Mouse (Mus musculus): Measurements from ENCODE around the gene Tbc1d5. TPM values are rescaled to one million over a fixed set of nuclear protein-coding genes. Genes with fewer than 3 reads are reported as not detected.

Gene Tbc1d5
- polyA plus RNA-seq, 1 experiment from 2014 or later: 10.2 TPM

DNA sequence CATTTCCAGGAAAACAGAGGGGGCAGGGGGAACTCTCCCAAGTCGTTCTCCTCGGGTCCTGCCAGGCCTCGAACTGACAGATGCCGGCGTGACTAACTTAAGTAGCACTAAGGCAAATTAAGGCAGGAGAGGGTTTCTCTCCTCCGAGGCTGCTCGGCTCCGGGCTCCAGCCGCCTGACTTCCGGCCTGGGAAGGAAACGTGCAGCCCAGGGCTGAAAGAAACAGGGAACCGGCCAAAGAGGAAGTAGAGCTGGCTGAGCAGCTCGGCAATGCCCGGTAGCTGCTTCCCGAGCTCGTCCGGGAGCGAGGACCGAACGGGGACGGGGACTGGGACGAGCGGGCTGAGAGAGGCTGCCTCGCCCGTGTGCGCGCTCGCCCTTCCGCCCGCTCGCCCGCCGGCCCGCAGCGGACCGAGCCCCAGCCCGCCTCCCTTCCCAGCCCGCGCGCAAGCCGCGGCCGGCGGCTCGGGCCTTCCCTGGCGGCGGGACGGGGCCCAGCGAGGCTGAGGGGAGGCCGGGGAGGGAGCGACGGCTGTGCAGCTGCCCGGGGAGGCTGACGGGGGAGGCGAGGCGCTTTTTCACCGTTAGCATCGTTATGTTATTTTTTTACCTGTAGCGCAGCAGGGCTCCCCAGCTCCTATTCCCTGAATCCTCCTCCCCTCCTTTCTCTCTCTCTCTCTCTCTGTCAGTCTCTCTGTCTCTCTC, 509 bp downstream of the Tbc1d5 start:
- Histone ChIP-seq H3K27me3 (no peaks in the 10 kb centered on the region), H3K9ac (replicated peaks) (peak overlapping the region; percentile 93), H3K4me1 (replicated peaks) (peaks cover 6% of the 10 kb centered on the region), H3K27ac (peak overlapping the region; percentile 98), H3K4me2 (peak overlapping the region; percentile 67), H3K36me3 (no peaks in the 10 kb centered on the region), H3K4me3 (replicated peaks) (peak overlapping the region; percentile 81), H3K9me3 (no peaks in the 10 kb centered on the region)
- ATAC-seq (ENCODE audit: insufficient number of reproducible peaks, insufficient read depth, low FRiP score, low TSS enrichment, low read depth): peak; percentile 79
- under 1% methylated on average over 46 of the region's 59 CpGs for WGBS

DNA sequence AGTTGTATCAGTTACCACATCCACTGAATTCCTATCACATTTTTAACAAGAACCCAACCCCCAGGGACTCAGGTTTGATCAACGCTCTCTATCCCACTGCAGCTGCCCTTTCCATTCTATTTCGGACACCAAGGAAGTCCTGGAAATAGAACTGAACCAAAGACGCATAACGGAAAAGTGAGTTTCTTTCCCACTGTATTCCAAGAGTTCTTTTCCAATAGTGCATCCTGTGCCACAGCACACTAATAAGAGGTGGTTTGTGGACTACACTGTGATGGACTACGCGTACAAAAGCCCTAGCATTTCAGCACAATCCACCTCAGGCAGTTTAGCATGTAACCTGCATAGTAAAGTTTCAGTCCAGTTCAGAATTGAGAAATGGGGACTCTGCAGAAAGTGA, 1.2 kb downstream of the Tbc1d5 start:
- H3K27me3 ChIP-seq: no peaks in the 10 kb centered on the region
- H3K36me3 ChIP-seq: no peaks in the 10 kb centered on the region
- 66% methylated on average over 6 of the region's 6 CpGs for WGBS
- no peak for ATAC-seq (ENCODE audit: insufficient number of reproducible peaks, insufficient read depth, low FRiP score, low TSS enrichment, low read depth)
- no peaks in the 10 kb centered on the region for H3K9me3 ChIP-seq
- peak overlapping the region; percentile 81 for H3K4me3 ChIP-seq (replicated peaks)
- H3K4me1 ChIP-seq (replicated peaks): peaks cover 6% of the 10 kb centered on the region
- H3K4me2 ChIP-seq: peak overlapping the region; percentile 67
- H3K9ac ChIP-seq (replicated peaks): peak overlapping the region; percentile 93
- peak overlapping the region; percentile 98 for H3K27ac ChIP-seq

DNA sequence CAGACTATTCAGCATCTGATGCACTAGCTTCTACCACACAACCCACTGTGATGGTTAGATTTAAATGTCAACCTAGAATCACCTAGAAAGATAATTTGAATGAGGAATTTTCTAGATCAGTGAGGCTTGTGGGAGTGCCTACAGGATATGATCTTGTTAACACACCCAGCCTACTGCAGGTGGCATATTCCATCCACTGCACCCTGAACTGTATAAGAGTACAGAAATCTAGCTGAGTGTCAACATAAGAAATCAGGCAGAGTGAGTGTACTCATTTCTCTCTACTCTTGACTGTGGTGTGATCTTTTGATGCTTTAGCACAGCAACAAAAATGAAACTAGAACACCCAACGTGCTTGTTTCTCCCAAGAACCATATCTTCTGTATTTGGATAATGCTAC, 6.8 kb downstream of the Tbc1d5 start:
- H3K4me2 ChIP-seq: no peak overlapping the region
- no peak overlapping the region for H3K27ac ChIP-seq
- no peaks in the 10 kb centered on the region for H3K36me3 ChIP-seq
- no peaks in the 10 kb centered on the region for H3K9me3 ChIP-seq
- H3K4me3 ChIP-seq (replicated peaks): no peak overlapping the region
- ATAC-seq (ENCODE audit: insufficient number of reproducible peaks, insufficient read depth, low FRiP score, low TSS enrichment, low read depth): no peak
- H3K27me3 ChIP-seq: no peaks in the 10 kb centered on the region
- WGBS: 92% methylated on average over 1 of the region's 1 CpGs
- no peaks in the 10 kb centered on the region for H3K4me1 ChIP-seq (replicated peaks)
- H3K9ac ChIP-seq (replicated peaks): no peak overlapping the region

DNA sequence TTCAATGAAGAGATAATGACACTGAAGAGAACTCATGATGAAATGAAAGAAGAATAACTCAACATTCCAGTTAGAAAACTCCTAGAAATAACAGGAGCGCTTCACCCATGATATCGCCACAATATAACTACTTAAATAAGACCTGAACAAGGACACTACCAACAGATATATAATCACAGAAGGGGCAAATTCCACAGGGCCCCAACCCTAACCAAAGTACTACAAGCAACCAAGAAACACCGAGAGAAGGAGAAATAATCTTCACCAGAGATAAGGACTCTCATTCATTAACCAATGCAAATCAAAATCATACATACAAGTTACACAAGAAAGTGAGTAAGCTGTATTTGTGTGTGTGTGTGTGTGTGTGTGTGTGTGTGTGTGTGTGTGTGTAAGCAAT, 7.6 kb downstream of the Tbc1d5 start:
- Histone ChIP-seq H3K4me3 (replicated peaks) (no peak overlapping the region), H3K9ac (replicated peaks) (no peak overlapping the region), H3K4me2 (no peak overlapping the region), H3K36me3 (no peaks in the 10 kb centered on the region), H3K27ac (no peak overlapping the region), H3K9me3 (no peaks in the 10 kb centered on the region), H3K4me1 (replicated peaks) (no peaks in the 10 kb centered on the region), H3K27me3 (no peaks in the 10 kb centered on the region)
- WGBS: 95% methylated on average over 3 of the region's 3 CpGs
- ATAC-seq (ENCODE audit: insufficient number of reproducible peaks, insufficient read depth, low FRiP score, low TSS enrichment, low read depth): no peak

DNA sequence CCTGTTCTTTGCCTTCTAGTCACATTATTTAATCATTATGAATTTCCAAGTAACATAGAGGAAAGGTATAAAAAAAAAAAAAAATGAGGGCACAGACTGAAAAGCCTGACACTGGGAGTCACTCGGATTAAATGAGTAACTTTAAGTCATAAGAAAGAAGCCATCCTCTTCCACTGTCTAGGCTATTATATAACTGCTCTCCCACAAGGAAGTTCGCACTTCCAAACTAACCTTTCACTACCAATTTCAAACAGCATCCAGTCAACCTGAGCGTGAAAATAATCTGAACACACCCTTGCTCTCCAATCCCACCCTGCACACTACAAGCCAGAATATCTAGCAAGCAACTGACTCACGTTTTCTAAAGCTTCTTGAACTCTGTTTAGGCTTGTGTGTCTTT, 9.2 kb downstream of the Tbc1d5 start:
- Histone ChIP-seq H3K4me3 (replicated peaks) (no peak overlapping the region), H3K36me3 (no peaks in the 10 kb centered on the region), H3K4me2 (no peak overlapping the region), H3K4me1 (replicated peaks) (no peaks in the 10 kb centered on the region), H3K27me3 (no peaks in the 10 kb centered on the region), H3K9ac (replicated peaks) (no peak overlapping the region), H3K27ac (no peak overlapping the region), H3K9me3 (no peaks in the 10 kb centered on the region)
- 84% methylated on average over 4 of the region's 4 CpGs for WGBS
- no peak for ATAC-seq (ENCODE audit: insufficient number of reproducible peaks, insufficient read depth, low FRiP score, low TSS enrichment, low read depth)

DNA sequence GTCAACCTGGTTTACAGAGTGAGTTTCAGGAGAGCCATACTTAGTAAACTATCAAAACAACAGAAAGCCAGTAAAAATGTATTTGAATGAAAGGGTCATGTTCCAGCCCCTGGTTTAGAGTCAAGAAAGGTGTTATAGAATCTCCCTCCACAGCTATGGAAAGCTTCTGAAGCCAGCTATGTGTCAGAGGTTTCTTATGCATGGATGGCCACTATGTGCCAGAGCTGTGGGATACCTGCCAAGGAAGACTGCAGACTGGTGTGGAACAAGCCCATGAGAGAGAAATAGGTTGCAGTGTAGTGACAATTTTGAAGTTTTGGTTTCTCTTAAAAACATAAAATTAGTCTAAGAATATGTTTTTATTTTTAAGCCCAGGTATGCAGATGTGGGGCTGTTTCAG, 16.8 kb downstream of the Tbc1d5 start:
- no peak overlapping the region for H3K4me3 ChIP-seq (replicated peaks)
- no peak for ATAC-seq (ENCODE audit: insufficient number of reproducible peaks, insufficient read depth, low FRiP score, low TSS enrichment, low read depth)
- no peaks in the 10 kb centered on the region for H3K9me3 ChIP-seq
- no peaks in the 10 kb centered on the region for H3K36me3 ChIP-seq
- no peak overlapping the region for H3K4me2 ChIP-seq
- H3K9ac ChIP-seq (replicated peaks): no peak overlapping the region
- H3K27me3 ChIP-seq: no peaks in the 10 kb centered on the region
- H3K27ac ChIP-seq: no peak overlapping the region
- H3K4me1 ChIP-seq (replicated peaks): no peaks in the 10 kb centered on the region

DNA sequence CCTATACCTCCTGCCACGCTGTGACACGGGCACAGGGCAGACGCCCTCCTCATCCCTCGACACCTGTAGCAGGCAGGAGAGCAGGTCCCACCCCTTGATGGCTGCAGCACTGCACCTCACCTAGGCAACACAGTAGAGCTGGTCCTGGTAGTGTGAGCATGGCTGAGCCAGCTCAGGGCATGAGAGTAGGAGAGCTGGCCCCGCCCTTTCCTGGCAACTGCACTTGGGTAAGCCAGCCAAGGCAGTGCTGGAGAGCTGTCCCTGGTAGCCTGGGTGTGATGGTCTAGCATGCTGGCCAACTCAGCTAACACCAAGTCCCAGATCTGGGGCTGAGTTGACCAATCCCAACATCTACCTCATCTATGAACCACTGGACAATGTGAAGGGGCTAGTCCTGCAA, 19.9 kb downstream of the Tbc1d5 start:
- no peak overlapping the region for H3K4me3 ChIP-seq (replicated peaks)
- no peaks in the 10 kb centered on the region for H3K27me3 ChIP-seq
- ATAC-seq (ENCODE audit: insufficient number of reproducible peaks, insufficient read depth, low FRiP score, low TSS enrichment, low read depth): peak; percentile 59; the same call in 1 of the 2 replicates
- H3K9ac ChIP-seq (replicated peaks): no peak overlapping the region
- H3K4me2 ChIP-seq: no peak overlapping the region
- H3K36me3 ChIP-seq: no peaks in the 10 kb centered on the region
- H3K9me3 ChIP-seq: no peaks in the 10 kb centered on the region
- no peaks in the 10 kb centered on the region for H3K4me1 ChIP-seq (replicated peaks)
- WGBS: 89% methylated on average over 5 of the region's 5 CpGs
- H3K27ac ChIP-seq: no peak overlapping the region

DNA sequence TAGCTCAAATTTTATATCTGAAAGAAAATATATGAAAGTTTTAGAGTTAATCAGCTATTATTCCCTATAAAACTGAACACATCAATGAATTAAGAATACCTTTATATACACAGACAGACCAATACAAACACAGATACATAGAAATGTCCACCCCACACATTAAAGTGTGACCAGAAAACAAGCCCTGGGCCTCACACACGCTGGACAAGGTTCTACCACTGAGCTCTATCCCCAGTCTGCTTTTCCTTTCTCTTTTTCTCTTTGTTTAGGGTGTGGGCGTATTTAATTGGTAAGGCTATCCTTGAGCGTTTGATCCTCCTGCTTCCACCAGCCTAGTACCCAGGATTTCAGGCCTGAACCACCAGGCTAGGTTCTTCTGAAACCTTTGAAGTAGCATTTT, 28.2 kb downstream of the Tbc1d5 start:
- Histone ChIP-seq H3K27me3 (no peaks in the 10 kb centered on the region), H3K4me1 (replicated peaks) (no peaks in the 10 kb centered on the region), H3K36me3 (no peaks in the 10 kb centered on the region), H3K4me3 (replicated peaks) (no peak overlapping the region), H3K9ac (replicated peaks) (no peak overlapping the region), H3K9me3 (no peaks in the 10 kb centered on the region), H3K4me2 (no peak overlapping the region), H3K27ac (no peak overlapping the region)
- WGBS: 51% methylated on average over 3 of the region's 3 CpGs
- ATAC-seq (ENCODE audit: insufficient number of reproducible peaks, insufficient read depth, low FRiP score, low TSS enrichment, low read depth): no peak

DNA sequence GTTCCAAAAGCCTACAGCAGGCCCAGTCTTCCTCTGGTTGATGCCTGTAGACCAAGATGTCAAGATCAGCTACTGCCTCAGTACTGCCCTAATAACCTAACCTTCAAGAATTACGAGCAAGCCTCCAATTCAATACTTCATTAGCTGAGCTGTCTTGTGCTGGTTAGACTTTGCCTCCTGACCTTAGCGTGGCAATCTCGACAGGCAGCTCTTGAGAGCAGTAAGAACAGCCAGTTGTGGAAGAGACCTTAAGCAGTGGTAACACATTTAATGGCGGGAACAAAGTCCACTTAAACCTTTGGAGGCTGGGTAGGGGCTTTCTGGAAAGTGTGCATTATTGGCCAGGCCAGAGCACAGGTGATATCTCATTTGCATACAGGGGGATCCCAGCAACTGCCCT, 34.2 kb downstream of the Tbc1d5 start:
- Histone ChIP-seq H3K27ac (no peak overlapping the region), H3K9ac (replicated peaks) (no peak overlapping the region), H3K4me3 (replicated peaks) (no peak overlapping the region), H3K9me3 (no peaks in the 10 kb centered on the region), H3K27me3 (no peaks in the 10 kb centered on the region), H3K36me3 (no peaks in the 10 kb centered on the region), H3K4me1 (replicated peaks) (no peaks in the 10 kb centered on the region), H3K4me2 (no peak overlapping the region)
- ATAC-seq (ENCODE audit: insufficient number of reproducible peaks, insufficient read depth, low FRiP score, low TSS enrichment, low read depth): no peak
- WGBS: 89% methylated on average over 4 of the region's 4 CpGs

DNA sequence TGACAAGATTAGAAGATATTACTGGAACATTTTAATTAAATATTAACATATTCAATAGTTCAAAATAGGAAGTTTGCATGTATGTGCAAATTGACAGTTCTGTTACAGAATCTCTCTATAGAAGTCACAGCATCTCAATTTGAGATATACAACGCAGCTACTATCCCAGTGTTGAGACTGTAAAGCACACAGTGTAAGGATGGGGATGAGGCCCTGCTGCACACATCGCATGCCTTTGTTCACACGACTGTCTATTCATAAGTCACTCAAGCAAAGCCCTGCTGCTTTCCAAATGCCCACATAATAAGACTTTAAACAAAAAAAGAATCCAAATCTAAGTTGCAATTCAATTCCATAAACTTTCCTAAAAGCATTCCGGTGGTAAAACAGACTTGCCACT, 37.1 kb downstream of the Tbc1d5 start:
- WGBS: 92% methylated on average over 4 of the region's 4 CpGs
- no peak overlapping the region for H3K4me2 ChIP-seq
- H3K27me3 ChIP-seq: no peaks in the 10 kb centered on the region
- H3K36me3 ChIP-seq: no peaks in the 10 kb centered on the region; the same call in 1 of the 2 replicates
- H3K27ac ChIP-seq: no peak overlapping the region
- no peaks in the 10 kb centered on the region for H3K9me3 ChIP-seq
- no peak for ATAC-seq (ENCODE audit: insufficient number of reproducible peaks, insufficient read depth, low FRiP score, low TSS enrichment, low read depth)
- H3K4me3 ChIP-seq (replicated peaks): no peak overlapping the region
- H3K4me1 ChIP-seq (replicated peaks): no peaks in the 10 kb centered on the region
- H3K9ac ChIP-seq (replicated peaks): no peak overlapping the region

DNA sequence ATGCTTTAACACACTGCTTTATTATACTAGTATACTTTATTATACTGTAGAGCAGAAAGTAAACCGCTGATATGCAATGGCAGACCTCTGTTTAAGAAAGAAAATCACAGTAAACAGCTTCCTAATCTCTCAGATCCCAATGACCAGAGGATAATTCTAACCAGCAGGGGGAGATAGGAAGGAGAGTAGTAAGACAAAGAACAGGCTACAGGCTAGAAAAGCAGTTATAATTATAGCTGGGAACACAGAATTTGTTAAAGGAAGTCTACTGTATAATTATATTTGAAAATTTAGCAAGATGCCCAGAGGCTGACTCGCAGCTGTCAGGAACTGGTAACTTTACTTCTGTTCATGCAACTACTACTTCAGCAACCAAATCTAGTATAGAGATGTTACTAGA, 68.0 kb downstream of the Tbc1d5 start:
- ATAC-seq (ENCODE audit: insufficient number of reproducible peaks, insufficient read depth, low FRiP score, low TSS enrichment, low read depth): no peak
- WGBS: 63% methylated on average over 2 of the region's 2 CpGs

DNA sequence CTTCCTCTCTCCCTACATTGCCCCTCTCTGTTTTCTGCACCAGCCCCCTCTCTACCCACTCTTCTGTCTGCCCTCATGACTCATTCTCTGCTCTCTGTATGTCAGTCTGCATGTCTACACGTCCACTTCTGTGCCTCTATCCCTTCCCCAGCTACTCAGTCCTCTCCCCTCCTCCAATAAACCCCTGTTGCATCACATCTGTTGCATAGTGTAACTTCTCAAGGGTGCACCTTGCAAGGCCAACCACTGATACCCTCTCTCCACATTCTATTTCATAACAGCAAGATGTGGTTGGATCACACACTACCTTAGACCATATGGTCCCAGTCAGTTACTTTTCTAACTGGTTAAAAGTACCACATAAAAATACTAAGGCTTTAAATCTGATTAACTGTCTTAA, 74.9 kb downstream of the Tbc1d5 start:
- Histone ChIP-seq H3K9ac (replicated peaks) (no peak overlapping the region), H3K4me3 (replicated peaks) (no peak overlapping the region), H3K4me2 (no peak overlapping the region), H3K27me3 (no peaks in the 10 kb centered on the region), H3K9me3 (0 out of 2 replicates have a peak, but pooled peaks cover 4% of the 10 kb centered on the region), H3K36me3 (no peaks in the 10 kb centered on the region), H3K4me1 (replicated peaks) (no peaks in the 10 kb centered on the region), H3K27ac (no peak overlapping the region)
- ATAC-seq (ENCODE audit: insufficient number of reproducible peaks, insufficient read depth, low FRiP score, low TSS enrichment, low read depth): no peak
- 95% methylated on average over 1 of the region's 1 CpGs for WGBS

More for the DNA sequence above, 68.0 kb downstream of the Tbc1d5 start:
- Histone ChIP-seq H3K9me3 (no peaks in the 10 kb centered on the region), H3K27ac (no peak overlapping the region), H3K36me3 (no peaks in the 10 kb centered on the region), H3K4me1 (replicated peaks) (no peaks in the 10 kb centered on the region), H3K9ac (replicated peaks) (no peak overlapping the region), H3K4me3 (replicated peaks) (no peak overlapping the region), H3K27me3 (no peaks in the 10 kb centered on the region), H3K4me2 (no peak overlapping the region)

Measured in limb, embryonic 12.5 days (tissue).